Mouse (Mus musculus) neural tube, embryonic 15.5 days (tissue): ENCODE data around the gene Grip1. TPM values are rescaled to one million over a fixed set of nuclear protein-coding genes. Genes with fewer than 3 reads are reported as not detected.

ENCODE experiments used
- ATAC-seq: fragments of 200-750 bp; cut with Nextera tagmentation; 2 replicates; pipeline ENCODE4 v1.8.0; 2017; ENCODE audit warnings: mild to moderate bottlenecking, moderate TSS enrichment, moderate library complexity; ENCODE audit not compliant: low FRiP score
- H3K27ac ChIP-seq: fragments of 300-500 bp; sonication (generic); replicated peaks from 2 replicates; pipeline ENCODE4 v1.5.1; 2015; ENCODE audit warnings: mild to moderate bottlenecking, inconsistent platforms
- H3K27me3 ChIP-seq: fragments of 300-500 bp; sonication (generic); replicated peaks from 2 replicates; pipeline ENCODE4 v1.6.1; 2015; ENCODE audit warnings: inconsistent platforms
- H3K36me3 ChIP-seq: fragments of 300-500 bp; sonication (generic); 2 replicates; pipeline ENCODE4 v1.6.1; 2015; ENCODE audit warnings: inconsistent platforms
- H3K4me1 ChIP-seq: fragments of 300-500 bp; sonication (generic); 2 replicates; pipeline ENCODE4 v1.6.1; 2015; ENCODE audit warnings: inconsistent platforms
- H3K4me2 ChIP-seq: fragments of 300-500 bp; sonication (generic); 2 replicates; pipeline ENCODE4 v1.6.1; 2015; ENCODE audit warnings: inconsistent platforms, mild to moderate bottlenecking, moderate library complexity
- H3K4me3 ChIP-seq: fragments of 300-500 bp; sonication (generic); replicated peaks from 2 replicates; pipeline ENCODE4 v1.5.1; 2015; ENCODE audit warnings: mild to moderate bottlenecking, inconsistent platforms
- H3K9ac ChIP-seq: fragments of 300-500 bp; sonication (generic); replicated peaks from 2 replicates; pipeline ENCODE4 v1.6.1; 2015; ENCODE audit warnings: mild to moderate bottlenecking, inconsistent platforms
- H3K9me3 ChIP-seq: fragments of 300-500 bp; sonication (generic); replicated peaks from 2 replicates; pipeline ENCODE4 v1.6.1; 2016; ENCODE audit warnings: inconsistent platforms
- WGBS: fragments of 180-500 bp; shearing (Covaris S2); methylation state at CpG from one replicate; pipeline ENCODE4 v1.1.7; 2015; ENCODE audit warnings: mixed read lengths; 5-methylcytosine and 5-hydroxymethylcytosine counted together
- polyA plus RNA-seq: library from polyadenylated mRNA; unstranded; fragments of >200 nt; fragmentation: Nextera tagmentation; extraction: Ambion mirVana; gene quantifications from 2 replicates; pipeline ENCODE4 v1.2.1, GENCODE M21; 2015

Gene Grip1
- polyA plus RNA-seq, 1 experiment from 2014 or later, result 21.7 TPM

DNA sequence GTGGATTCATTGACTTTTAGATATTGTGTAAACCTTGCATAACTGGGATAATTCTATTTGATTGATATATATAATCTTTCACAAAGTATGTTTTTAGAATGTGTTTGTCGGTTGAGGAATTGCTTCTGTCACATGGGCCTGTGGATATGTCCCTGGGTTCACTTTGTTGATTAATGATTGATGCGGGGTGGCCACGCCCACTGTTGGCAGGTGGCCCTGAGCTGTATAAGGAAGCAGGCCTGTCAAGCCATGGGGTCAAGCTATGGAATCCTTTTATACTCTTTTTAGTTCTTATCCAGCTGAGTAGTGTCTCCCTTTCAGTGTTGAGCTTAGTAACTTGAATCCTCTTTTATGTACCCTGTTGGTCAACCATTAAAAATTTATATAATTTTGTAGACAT lies 72.1 kb downstream of the Grip1 start:
- Histone ChIP-seq H3K4me2 (no peak overlapping the region), H3K4me1 (no peaks in the 10 kb centered on the region), H3K9ac (no peak overlapping the region), H3K27ac (no peak overlapping the region), H3K9me3 (no peaks in the 10 kb centered on the region), H3K27me3 (no peaks in the 10 kb centered on the region), H3K36me3 (no peaks in the 10 kb centered on the region), H3K4me3 (no peak overlapping the region)
- 72% methylated on average over 3 of the region's 3 CpGs for WGBS
- no peak for ATAC-seq

DNA sequence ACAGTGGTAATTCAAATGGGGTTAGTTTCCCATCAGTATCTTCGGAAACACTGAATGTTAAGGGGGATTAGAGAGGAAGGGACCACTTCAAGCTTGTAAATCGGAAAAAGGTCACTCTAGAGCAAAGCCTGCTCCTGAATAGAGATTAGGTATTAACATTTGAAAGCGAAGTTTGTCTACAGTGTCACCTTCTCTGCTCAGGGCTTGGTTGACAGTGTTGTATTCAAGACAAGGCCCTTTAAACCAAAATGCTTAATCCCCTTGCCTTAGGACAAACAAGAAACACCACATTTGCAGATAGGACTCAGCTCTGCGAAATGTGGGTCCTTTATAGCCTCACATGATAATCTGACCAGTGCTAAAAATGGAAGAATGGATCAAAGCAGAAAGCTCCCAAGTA lies 81.2 kb downstream of the Grip1 start:
- no peak overlapping the region for H3K9ac ChIP-seq
- H3K4me2 ChIP-seq, result no peak overlapping the region
- no peaks in the 10 kb centered on the region for H3K4me1 ChIP-seq
- H3K36me3 ChIP-seq, result no peaks in the 10 kb centered on the region
- H3K27ac ChIP-seq, result no peak overlapping the region
- H3K4me3 ChIP-seq, result no peak overlapping the region
- H3K9me3 ChIP-seq, result no peaks in the 10 kb centered on the region
- H3K27me3 ChIP-seq, result no peaks in the 10 kb centered on the region
- ATAC-seq, result no peak
- 69% methylated on average over 4 of the region's 4 CpGs for WGBS

DNA sequence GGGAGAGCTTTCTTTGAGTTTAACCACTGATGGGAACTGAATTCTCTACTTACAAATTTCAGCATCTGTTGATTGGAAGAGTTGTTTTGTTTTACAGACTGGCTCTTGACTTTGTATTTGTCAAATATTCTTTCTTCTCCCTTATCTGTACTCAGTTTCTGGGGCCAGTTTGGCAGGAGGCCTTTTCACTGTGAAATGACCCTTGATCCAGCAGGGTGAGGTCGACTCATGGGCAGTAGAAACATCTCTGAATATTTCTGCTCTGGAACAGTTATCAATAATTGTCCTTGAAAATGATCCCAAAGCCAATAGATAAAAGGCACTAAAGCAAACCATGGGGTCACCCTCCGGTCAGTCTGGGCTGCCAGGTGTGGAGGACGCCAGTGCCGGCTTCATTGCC lies 88.0 kb downstream of the Grip1 start:
- no peak for ATAC-seq
- no peaks in the 10 kb centered on the region for H3K4me1 ChIP-seq

DNA sequence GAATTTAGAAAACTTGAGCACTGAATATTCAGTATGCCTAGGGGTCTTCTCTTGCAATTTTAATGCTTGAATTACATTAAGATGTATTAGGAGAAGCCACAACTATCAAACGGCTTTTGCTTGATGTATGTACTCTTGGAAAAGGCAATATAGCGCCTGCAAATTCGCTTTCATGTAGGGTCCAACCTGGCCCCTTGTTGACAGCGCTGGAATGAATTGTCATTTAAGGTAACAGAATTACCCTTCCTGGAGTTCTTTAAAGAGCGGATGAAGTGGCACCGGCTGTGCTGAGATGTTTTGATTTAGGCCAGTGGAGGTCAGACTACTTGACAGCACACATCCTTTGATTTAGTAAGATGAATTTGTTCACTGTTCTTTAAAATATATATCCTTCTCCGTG lies 90.1 kb downstream of the Grip1 start:
- Histone ChIP-seq H3K9me3 (no peaks in the 10 kb centered on the region), H3K9ac (no peak overlapping the region), H3K4me2 (no peak overlapping the region), H3K27ac (no peak overlapping the region), H3K36me3 (no peaks in the 10 kb centered on the region), H3K27me3 (no peaks in the 10 kb centered on the region), H3K4me3 (no peak overlapping the region), H3K4me1 (no peaks in the 10 kb centered on the region)
- 56% methylated on average over 7 of the region's 7 CpGs for WGBS
- ATAC-seq, result no peak

More for the DNA sequence above, 88.0 kb downstream of the Grip1 start:
- Histone ChIP-seq H3K9me3 (no peaks in the 10 kb centered on the region), H3K27ac (no peak overlapping the region), H3K4me2 (no peak overlapping the region), H3K36me3 (no peaks in the 10 kb centered on the region), H3K4me3 (no peak overlapping the region), H3K9ac (no peak overlapping the region), H3K27me3 (no peaks in the 10 kb centered on the region)
- WGBS, result 95% methylated on average over 4 of the region's 4 CpGs

DNA sequence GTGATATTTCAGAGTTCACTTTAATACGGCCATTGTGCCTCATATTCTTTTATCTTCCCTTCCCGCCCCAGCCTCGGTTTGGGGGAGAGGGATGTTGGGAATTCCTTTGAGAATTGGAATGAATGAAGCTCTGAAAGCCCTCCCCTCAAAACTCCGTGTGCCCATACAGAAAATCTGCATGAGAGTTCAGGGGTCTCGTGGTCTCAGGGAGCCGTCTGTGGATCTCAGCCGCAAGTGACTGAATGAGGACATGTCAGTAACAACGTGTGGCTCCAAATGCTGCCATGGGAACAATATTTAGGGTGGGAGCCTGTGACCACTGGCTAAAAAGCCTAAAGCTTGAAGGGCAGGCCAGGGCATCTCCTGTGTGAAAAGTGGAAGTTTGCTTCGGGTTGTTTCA lies 91.1 kb downstream of the Grip1 start:
- H3K4me3 ChIP-seq, result no peak overlapping the region
- no peak for ATAC-seq
- 48% methylated on average over 9 of the region's 9 CpGs for WGBS

DNA sequence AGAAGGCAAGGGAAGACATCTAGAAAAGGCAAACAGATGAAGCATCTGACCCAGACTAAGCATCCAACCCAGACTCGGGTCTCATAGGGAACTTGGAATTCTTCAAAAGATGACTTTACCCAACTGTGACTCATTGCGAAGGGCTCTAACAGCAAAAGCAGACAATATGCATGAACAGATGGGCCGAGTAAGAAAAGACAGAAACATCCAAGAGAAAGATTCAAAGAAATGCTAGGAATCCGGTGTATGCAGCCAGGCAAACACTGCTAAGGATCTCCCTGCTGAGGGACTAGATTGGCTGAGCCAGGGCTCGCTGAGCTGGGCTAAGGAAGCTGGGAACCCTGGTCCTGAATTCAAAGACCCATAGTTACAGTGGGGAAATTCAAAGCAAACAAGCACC lies 94.2 kb downstream of the Grip1 start:
- no peak for ATAC-seq
- Histone ChIP-seq H3K27me3 (no peaks in the 10 kb centered on the region), H3K4me2 (no peak overlapping the region), H3K4me3 (no peak overlapping the region), H3K9me3 (no peaks in the 10 kb centered on the region), H3K9ac (no peak overlapping the region), H3K36me3 (no peaks in the 10 kb centered on the region), H3K27ac (no peak overlapping the region), H3K4me1 (no peaks in the 10 kb centered on the region)
- 93% methylated on average over 5 of the region's 5 CpGs for WGBS

More for the DNA sequence above, 91.1 kb downstream of the Grip1 start:
- no peaks in the 10 kb centered on the region for H3K4me1 ChIP-seq
- no peak overlapping the region for H3K9ac ChIP-seq
- H3K4me2 ChIP-seq, result no peak overlapping the region
- H3K9me3 ChIP-seq, result no peaks in the 10 kb centered on the region
- H3K27ac ChIP-seq, result no peak overlapping the region
- H3K27me3 ChIP-seq, result no peaks in the 10 kb centered on the region
- no peaks in the 10 kb centered on the region for H3K36me3 ChIP-seq

DNA sequence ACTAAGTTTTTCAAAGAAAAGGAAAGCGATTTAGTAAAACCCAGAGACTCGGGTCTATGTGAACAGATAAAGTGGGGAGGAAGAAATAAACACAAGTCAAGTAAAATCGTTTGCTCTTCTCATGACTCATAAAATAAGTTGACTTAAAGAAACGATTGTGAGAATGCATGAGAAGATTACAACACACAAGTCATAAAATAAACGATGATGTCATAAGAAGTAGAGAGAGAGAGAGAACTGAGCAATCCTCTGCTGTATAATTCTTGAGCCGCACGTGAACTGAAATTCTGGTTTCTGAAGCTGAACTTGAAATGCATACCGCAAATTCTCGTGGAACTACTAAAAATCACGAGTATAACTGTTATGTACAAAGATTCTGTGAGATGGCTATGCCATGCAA lies 95.1 kb downstream of the Grip1 start:
- ATAC-seq, result no peak
- 92% methylated on average over 10 of the region's 10 CpGs for WGBS
- no peaks in the 10 kb centered on the region for H3K4me1 ChIP-seq

DNA sequence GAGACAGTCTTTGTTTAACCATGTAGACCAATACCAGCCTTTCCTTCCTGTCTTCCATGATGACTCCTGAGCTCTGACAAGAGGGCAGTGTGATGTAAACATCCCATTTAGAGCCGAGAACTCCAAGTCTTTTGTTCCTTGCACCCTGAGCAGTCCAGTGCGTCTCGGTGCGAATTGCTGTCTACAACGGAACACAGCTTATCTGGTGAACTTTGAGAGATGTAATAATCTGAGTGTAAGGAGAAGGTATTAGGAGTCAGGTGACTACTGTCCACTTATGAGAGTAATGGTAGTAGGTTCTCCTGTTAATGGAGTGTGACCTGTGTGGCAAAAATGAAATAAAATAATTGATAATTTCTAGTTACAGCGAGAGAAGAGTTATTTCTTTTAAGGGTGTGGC lies 97.0 kb downstream of the Grip1 start:
- Histone ChIP-seq H3K9me3 (no peaks in the 10 kb centered on the region), H3K9ac (no peak overlapping the region), H3K27me3 (no peaks in the 10 kb centered on the region), H3K4me1 (no peaks in the 10 kb centered on the region), H3K27ac (no peak overlapping the region), H3K4me2 (no peak overlapping the region), H3K36me3 (no peaks in the 10 kb centered on the region), H3K4me3 (no peak overlapping the region)
- no peak for ATAC-seq
- WGBS, result 84% methylated on average over 6 of the region's 6 CpGs

More for the DNA sequence above, 95.1 kb downstream of the Grip1 start:
- H3K9me3 ChIP-seq, result no peaks in the 10 kb centered on the region
- H3K9ac ChIP-seq, result no peak overlapping the region
- H3K36me3 ChIP-seq, result no peaks in the 10 kb centered on the region
- H3K4me3 ChIP-seq, result no peak overlapping the region
- H3K27ac ChIP-seq, result no peak overlapping the region
- no peak overlapping the region for H3K4me2 ChIP-seq
- H3K27me3 ChIP-seq, result no peaks in the 10 kb centered on the region

DNA sequence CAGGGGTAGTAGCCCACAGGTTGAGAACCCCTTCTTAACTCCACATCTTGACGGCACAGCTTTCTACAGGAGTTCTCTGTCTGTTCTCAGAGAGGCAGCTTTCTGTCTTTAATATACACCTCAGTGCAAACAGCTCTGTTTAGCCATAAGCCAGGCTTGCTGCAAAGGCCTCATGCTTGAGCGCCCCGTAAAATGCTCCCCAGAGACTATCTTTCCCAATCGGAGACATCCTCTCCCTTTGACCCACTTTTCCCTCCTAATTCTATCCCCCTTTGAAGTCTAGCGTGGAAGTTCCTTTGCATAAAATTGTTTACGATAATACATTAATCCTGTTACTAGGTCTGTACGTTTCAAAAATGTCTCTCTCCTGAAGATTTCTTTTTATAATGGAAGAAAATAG lies 102.7 kb downstream of the Grip1 start:
- WGBS, result 53% methylated on average over 7 of the region's 7 CpGs
- no peak overlapping the region for H3K9ac ChIP-seq
- no peaks in the 10 kb centered on the region for H3K9me3 ChIP-seq
- H3K4me3 ChIP-seq, result no peak overlapping the region
- H3K27ac ChIP-seq, result no peak overlapping the region
- peaks cover 4% of the 10 kb centered on the region for H3K4me1 ChIP-seq
- H3K36me3 ChIP-seq, result no peaks in the 10 kb centered on the region
- no peak overlapping the region for H3K4me2 ChIP-seq
- H3K27me3 ChIP-seq, result no peaks in the 10 kb centered on the region
- ATAC-seq, result no peak

DNA sequence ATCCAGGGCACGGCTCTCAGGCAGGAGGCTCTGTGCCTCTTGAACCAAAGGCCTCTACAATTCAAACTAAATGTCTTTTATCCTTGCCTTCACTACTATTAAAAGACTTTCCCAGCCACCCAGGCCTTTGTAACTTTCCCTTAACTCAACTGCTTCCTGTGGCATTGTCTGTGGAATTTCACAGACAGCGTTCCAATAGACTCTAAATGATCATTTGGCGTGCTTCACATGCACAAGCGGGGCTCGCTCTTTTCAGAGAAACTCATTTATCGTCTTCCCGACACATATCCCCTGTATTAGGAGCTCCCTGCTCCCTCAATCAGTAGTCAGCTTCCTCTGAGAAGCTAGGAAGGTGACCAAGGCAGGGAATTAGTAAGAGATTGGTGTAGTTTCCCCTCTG lies 104.8 kb downstream of the Grip1 start:
- H3K9ac ChIP-seq, result no peak overlapping the region
- H3K4me3 ChIP-seq, result no peak overlapping the region
- H3K27me3 ChIP-seq, result no peaks in the 10 kb centered on the region
- 35% methylated on average over 7 of the region's 7 CpGs for WGBS
- H3K4me2 ChIP-seq, result no peak overlapping the region
- no peaks in the 10 kb centered on the region for H3K9me3 ChIP-seq
- no peaks in the 10 kb centered on the region for H3K36me3 ChIP-seq
- peaks cover 4% of the 10 kb centered on the region for H3K4me1 ChIP-seq
- ATAC-seq, result peak; percentile 50; the same call in 1 of the 2 replicates
- H3K27ac ChIP-seq, result peak overlapping the region; percentile 33; the same call in 1 of the 2 replicates

DNA sequence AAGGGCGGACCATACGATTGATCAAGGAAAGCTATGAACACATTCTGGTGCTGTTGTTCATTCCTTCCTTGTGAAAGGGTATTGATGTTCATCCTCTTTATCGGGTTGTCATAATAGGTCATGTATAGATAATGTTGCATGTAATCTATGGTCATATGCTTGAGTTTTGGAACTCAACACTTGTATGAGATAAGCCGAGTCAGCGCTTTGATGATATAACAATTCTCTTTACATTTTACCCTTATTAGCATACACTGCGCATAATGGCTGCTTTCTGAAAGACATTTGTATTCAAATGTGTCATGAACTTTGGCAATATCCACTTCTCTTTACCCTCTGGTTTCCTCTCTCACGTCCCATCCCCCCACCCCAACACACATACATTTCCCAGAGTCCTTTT lies 111.2 kb downstream of the Grip1 start:
- H3K27me3 ChIP-seq, result no peaks in the 10 kb centered on the region
- no peak overlapping the region for H3K4me2 ChIP-seq
- no peaks in the 10 kb centered on the region for H3K36me3 ChIP-seq
- 95% methylated on average over 7 of the region's 7 CpGs for WGBS
- H3K27ac ChIP-seq, result no peak overlapping the region
- H3K9me3 ChIP-seq, result no peaks in the 10 kb centered on the region
- H3K9ac ChIP-seq, result no peak overlapping the region
- ATAC-seq, result no peak
- no peaks in the 10 kb centered on the region for H3K4me1 ChIP-seq
- H3K4me3 ChIP-seq, result no peak overlapping the region

DNA sequence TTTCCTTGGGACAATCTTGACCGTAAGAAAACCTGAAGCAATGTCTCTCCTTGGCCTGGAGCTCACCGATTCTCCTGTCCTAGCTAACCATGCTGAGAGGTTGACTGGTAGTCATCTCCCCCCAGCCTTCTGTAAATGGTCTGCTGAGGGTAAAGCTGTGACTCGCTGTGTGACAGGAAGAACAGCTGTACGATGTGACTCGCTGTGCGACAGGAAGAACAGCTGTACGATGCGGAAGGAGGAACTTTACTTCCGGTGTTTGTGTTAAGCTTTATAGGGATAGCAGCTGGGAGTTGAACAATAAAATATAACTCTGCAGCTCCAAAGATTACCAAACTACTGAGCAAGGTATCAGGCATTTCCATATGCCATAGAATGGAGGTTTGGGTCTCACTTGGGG lies 119.5 kb downstream of the Grip1 start:
- H3K27ac ChIP-seq, result no peak overlapping the region
- ATAC-seq, result no peak
- 89% methylated on average over 9 of the region's 9 CpGs for WGBS

DNA sequence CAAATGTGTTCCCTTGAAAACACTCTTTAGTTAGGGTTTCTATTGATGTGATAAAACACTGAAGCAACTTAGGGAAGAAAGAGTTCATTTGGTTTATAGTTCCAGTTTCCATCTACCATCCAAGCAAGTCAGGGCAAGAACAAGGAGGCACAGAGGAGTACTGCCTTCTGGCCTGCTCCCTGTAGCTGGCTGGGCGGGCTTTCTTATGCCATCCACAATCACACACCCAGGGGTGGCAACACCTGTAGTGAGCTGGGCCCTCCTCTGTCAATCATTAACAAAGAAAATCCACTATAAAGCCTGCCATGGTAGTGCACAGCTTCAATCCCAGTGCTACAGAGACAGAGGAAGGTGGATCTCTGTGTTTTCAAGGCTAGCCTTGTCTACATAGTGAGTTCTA lies 122.2 kb downstream of the Grip1 start:
- Histone ChIP-seq H3K4me3 (no peak overlapping the region), H3K36me3 (no peaks in the 10 kb centered on the region), H3K4me2 (no peak overlapping the region), H3K27me3 (no peaks in the 10 kb centered on the region), H3K9me3 (no peaks in the 10 kb centered on the region), H3K9ac (no peak overlapping the region), H3K27ac (no peak overlapping the region), H3K4me1 (no peaks in the 10 kb centered on the region)
- no peak for ATAC-seq
- WGBS, result 87% methylated on average over 1 of the region's 1 CpGs

More for the DNA sequence above, 119.5 kb downstream of the Grip1 start:
- Histone ChIP-seq H3K9me3 (no peaks in the 10 kb centered on the region), H3K36me3 (no peaks in the 10 kb centered on the region), H3K9ac (no peak overlapping the region), H3K27me3 (no peaks in the 10 kb centered on the region), H3K4me1 (no peaks in the 10 kb centered on the region), H3K4me3 (no peak overlapping the region), H3K4me2 (no peak overlapping the region)
